Mouse (Mus musculus) frontal cortex, postnatal 10 days (tissue): Measurements from ENCODE around the gene Pdzk1ip1.

Source experiments
- DNase-seq, 2 experiments: peaks; one replicate each; pipeline ENCODE4 v3.0.0; 2022; ENCODE audit warnings: low spot score in 2 of 2, mixed read lengths in 1 of 2

The Pdzk1ip1 gene

DNA sequence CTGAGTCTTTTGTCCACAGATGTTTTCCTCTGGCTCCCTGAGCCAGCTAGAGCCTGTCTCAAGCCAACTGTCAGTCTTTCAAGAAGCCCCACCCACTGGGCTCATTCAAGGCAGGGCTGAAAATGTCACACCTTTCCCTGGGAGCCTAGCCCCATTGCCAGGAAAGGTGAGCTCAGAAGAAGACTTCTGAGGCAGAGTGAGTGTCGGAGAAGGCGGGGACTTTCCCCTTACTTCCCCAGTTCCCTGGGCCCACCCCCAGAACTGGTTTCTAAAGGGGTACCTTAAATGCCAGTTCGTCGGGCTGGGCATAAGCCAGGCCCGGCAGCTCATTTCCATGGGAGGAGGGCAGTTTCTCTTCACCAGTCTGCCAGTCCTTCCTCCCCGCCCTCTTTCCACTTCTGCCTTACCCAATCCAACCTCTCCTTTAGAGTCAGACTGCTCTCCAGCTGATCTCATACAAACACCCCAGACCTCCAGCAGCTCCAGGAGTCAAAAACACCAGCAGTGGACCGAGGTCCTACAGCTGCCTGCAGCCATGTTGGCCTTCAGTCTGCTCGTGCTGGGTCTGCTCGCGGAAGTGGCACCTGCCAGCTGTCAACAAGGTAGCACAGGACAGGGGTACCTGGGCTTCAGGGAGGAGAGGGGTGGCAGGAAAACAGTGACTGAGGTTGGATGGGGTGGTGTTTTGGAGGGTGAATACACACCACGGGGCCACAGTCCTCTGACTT, at the start of gene Pdzk1ip1:
Pdzk1ip1 (plus strand) TSS at position 98 of the 728 bp plus-strand sequence.
- no peak for DNase-seq

- no peak for DNase-seq
Observed at GRCm38 (mm10) chr4:115045621-115046020, 42.9 kb upstream of the Pdzk1ip1 start.

GRCm38 (mm10) chr4:115047750-115048149, 40.8 kb upstream of the Pdzk1ip1 start:
- DNase-seq = peak in 1 of 2 experiments; percentile 51

DNA sequence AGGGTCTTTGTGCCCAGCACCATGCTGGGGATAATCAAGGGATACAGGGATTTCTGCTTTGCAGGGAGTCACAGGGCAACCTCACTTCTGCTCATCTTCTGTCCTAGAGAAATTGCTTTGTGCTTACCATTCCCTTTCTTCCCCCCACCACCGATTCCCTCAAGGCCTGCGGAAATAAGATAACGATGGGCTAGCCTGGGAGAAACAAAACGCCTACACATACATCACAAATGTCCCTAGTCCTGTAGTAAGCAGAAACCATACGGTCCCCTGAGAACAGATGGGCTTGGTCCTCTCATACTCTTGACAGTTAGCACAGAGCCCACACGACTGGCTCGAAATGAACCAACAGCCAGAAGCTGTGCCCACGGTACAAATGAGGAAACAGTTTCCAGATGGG, 40.3 kb upstream of the Pdzk1ip1 start:
- no peak for DNase-seq

- DNase-seq = no peak
Observed at GRCm38 (mm10) chr4:115051245-115051644, 37.3 kb upstream of the Pdzk1ip1 start.

DNA sequence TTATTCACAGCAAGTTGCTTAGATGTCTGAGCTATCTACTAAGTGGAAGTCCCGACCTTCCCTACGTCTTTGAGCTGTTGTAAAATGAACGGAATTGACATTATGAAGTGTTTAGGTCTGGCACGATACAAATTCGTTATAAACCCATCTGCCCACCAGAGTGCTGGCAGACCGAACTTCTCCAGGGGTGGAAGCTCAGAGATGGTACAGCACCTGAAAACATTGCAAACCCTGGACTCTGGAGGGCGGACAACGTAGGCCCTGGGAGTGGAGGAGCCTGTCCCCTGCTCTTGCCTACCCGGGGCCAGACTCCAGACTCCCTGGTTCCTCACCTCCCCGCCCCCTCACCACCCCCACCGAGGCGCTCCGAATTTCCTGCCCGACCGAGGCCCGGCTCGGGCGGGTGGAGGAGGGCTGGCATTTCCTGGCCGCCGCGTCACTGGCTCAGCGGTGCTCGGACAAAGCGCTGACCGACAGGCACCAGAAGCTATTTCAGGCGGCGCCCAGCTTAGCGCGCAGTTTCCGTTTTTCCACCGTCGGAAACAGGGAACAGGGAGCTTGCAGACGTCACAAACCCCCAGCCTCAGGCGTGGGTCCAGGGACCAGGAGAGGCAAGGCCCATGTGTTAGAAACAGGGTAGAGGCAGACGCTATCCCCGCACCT, 36.0 kb upstream of the Pdzk1ip1 start:
- peak in 1 of 2 experiments; percentile 53 for DNase-seq

- DNase-seq = no peak
Observed at GRCm38 (mm10) chr4:115055044-115055443, 33.5 kb upstream of the Pdzk1ip1 start.

DNA sequence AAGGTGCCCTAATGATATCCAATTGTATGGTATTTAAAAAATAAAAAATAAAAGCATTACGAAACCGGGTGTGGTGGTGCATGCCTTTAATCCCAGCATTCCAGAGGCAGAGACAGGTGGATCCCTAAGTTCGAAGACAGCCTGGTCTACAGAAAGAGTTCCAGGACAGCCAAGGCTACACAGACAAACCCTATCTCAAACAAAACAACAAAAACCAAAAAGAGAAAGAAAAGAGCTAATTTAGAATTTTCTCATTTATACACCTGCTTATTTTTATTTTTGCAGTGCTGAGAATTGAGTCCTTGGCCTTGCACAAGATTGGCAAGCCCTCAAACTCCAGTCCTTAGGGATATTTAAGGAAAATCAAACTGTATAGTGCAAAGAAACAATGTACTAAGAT, 32.8 kb upstream of the Pdzk1ip1 start:
- no peak for DNase-seq

DNA sequence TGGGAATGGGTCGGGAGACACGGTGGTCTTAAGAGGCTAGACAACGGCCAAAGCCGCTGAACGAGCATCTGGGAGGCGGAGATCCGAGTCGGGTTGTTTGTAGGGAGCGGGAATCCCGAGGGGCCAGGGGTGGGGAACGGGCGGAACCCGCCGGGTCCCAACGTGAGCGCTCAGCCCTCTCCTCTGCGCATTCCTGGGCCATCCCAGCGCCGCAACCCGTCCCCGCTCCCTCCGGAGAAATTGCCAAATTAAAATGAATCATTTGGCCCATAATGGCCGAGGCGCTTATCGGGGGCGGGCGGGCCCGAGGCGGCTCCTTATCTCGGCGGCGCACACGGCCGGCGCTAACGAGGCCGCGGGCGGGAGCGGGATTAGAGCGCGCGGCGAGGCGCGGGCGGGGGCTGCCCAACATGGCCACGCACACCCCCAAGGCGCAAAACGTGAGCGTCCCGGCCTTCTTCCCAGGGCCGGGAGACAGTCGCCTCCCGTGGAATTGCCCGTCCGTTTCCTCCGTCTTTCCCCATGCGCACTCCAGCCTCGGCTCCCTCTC, 32.1 kb upstream of the Pdzk1ip1 start, which contains the start of gene Tal1:
Tal1 (plus strand) TSS at position 56 of the 550 bp plus-strand sequence.
- no peak for DNase-seq

GRCm38 (mm10) chr4:115056921-115057673, 31.4 kb upstream of the Pdzk1ip1 start:
- peak in 1 of 2 experiments; percentile 51 for DNase-seq

GRCm38 (mm10) chr4:115057674-115058316, 30.7 kb upstream of the Pdzk1ip1 start:
- no peak for DNase-seq

GRCm38 (mm10) chr4:115058317-115058761, 30.2 kb upstream of the Pdzk1ip1 start:
- DNase-seq = no peak

GRCm38 (mm10) chr4:115058871-115059590, 29.5 kb upstream of the Pdzk1ip1 start:
- no peak for DNase-seq

GRCm38 (mm10) chr4:115059871-115060270, 28.6 kb upstream of the Pdzk1ip1 start:
- DNase-seq = no peak

DNA sequence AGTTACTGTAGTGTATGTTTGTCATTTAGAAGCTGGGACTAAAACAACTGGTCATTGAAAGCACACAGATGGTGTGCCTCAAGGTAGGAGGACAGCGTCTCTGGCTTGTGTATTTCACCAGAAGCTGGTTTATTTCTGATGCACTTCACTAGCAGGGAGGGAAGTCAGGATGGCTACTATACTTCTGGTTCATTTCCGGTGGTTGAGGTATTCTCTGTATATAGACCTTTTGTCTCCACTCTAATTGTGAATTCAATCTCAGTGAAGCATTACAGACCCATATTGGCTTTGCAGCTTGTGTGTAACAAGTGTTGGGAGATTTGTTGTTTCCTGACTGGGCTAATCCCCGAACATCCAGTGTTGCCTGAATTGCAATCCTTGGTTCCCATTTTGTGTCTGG, 27.8 kb upstream of the Pdzk1ip1 start:
- no peak for DNase-seq

GRCm38 (mm10) chr4:115062540-115062874, 26.0 kb upstream of the Pdzk1ip1 start:
- DNase-seq = no peak

DNA sequence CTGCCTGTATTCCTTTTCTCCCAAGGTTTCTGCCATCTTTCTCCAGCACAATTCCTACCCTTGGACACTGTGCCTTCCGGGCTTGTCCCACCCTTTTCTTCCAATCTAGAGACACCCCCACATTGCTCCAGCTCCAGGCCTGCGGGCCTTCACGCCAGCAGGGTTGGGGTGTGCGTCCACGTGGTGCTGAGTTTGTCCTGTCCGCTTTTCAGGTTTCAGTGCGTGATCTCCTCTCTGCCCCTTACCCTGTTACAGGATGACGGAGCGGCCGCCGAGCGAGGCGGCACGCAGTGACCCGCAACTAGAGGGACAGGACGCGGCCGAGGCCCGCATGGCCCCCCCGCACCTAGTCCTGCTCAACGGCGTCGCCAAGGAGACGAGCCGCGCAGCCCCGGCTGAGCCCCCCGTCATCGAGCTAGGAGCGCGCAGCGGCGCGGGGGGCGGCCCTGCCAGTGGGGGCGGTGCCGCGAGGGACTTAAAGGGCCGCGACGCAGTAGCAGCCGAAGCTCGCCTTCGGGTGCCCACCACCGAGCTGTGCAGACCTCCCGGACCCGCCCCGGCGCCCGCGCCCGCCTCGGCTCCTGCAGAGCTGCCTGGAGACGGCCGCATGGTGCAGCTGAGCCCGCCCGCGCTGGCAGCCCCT, 25.5 kb upstream of the Pdzk1ip1 start:
- peak; percentile 37 to 60 for DNase-seq

DNA sequence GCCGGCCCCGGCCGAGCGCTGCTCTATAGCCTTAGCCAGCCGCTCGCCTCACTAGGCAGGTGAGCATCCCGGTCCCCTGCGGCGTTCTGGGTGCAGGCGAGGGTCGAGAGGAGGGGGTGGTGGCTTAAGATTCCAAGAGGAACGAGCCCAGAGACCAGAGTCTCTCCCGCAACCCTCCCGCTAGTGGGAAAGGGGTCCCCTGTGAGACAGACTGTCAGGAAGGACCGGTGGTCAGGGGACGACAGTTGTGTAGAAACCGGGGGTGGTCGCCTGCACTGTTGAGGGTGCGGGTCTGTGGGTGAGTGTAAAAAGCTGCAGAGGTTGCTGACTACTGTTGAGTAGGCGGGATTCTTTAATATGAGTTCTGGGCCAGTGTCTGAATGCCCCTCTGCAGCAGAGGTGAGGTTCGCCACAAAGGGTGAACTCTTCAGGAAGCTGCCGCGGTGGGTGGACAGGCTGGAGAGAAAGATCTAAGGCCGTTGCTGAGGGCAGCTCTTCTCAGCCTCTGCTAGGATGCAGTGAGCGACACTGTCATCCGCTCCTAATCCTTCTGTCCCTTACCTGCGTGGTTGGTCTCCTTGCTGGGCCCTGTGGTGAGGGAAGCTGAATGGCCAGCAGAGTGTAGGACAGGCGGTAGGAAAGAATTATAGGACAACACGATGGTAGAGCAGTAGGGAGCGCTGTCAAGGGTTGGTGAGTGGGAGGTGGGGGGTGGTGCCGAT, 24.8 kb upstream of the Pdzk1ip1 start:
- DNase-seq = no peak

DNA sequence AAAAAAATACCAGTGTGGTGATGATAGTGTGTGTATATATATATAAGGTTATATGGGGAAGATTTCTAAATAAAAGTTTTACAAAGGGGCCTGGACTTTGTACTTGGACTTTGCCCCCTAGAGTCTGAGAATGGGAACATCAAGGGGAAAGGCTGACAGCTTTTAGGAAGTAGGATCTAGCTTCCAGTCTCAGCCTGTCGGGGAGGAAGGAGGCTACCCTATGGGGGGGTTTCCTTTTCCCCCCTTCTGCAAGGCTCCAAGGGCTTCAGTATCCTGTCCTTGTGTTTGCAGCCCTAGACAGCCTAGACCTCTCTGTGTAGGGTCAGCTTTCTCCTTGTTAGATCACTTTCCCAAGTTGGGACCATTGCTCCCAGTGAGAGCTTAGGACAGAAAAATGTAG, 16.8 kb upstream of the Pdzk1ip1 start:
- DNase-seq = no peak

DNA sequence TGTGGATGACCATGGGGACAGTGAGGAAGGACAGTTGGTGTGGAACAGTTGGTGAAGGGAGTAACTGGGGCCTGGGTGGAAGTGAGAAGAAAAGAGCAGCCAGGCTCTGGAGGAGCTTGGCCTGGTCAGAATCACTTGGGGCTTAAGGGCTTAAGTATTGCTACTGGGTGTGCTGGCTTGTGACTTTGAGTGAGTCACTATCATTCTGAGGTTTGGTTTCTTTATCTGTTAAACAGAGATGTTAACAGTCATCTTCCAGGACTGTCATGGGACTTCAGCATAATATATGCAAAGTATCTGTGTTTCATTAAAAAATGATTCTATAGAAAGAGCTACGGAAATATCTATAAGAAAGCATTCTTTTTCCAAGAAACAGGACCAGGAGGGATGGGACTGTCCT, 13.7 kb upstream of the Pdzk1ip1 start:
- no peak for DNase-seq
